Mouse (Mus musculus) embryonic stem cell, embryonic (primary cell): ENCODE measurements around the gene Adh1.

Experiments
- CTCF ChIA-PET, 4 experiments: fragments of 300-600 bp in 2 of 4; fragments of 350-600 bp in 2 of 4; sonication (Branson Sonifier 250); formaldehyde crosslinking; loops; one replicate each; lab custom pipeline; 2022; ENCODE audit warnings: inconsistent platforms in 2 of 4; lab: Charles Lee
- POLR2A ChIA-PET, 4 experiments: fragments of 300-600 bp in 2 of 4; fragments of 350-600 bp in 2 of 4; sonication (Branson Sonifier 250); formaldehyde crosslinking; loops; one replicate each; lab custom pipeline; 2022; ENCODE audit warnings: antibody characterized with exemption in 4 of 4, inconsistent platforms in 1 of 4; lab: Charles Lee

Adh1 gene

GRCm38 (mm10) chr3:138305486-138306289 is 44.9 kb downstream of the Adh1 start:
- POLR2A ChIA-PET: no interaction called here
- CTCF ChIA-PET: interaction anchor here in 1 of 4 experiments (0.7 kb wide), 1 partner anchor 49 kb away, joined by 6 read pairs; no protein-coding TSS in a partner anchor

GRCm38 (mm10) chr3:138306290-138306683 is 45.5 kb downstream of the Adh1 start:
- POLR2A ChIA-PET: no interaction called here
- CTCF ChIA-PET: interaction anchor here in 1 of 4 experiments (0.7 kb wide), 1 partner anchor 49 kb away, joined by 6 read pairs; no protein-coding TSS in a partner anchor

GRCm38 (mm10) chr3:138309910-138310309 is 49.1 kb downstream of the Adh1 start:
- POLR2A ChIA-PET: no interaction called here

GRCm38 (mm10) chr3:138311015-138311414 is 50.2 kb downstream of the Adh1 start:
- CTCF ChIA-PET: interaction anchor here in 3 of 4 experiments (0.6 to 1.8 kb wide), 12 partner anchors 8 to 320 kb away, joined by 3 to 26 read pairs (median 4); no protein-coding TSS in a partner anchor
- POLR2A ChIA-PET: interaction anchor here in 2 of 4 experiments (0.6 to 0.8 kb wide), 3 partner anchors 129 to 497 kb away, joined by 3 to 4 read pairs (median 3); no protein-coding TSS in a partner anchor

More at GRCm38 (mm10) chr3:138309910-138310309, 49.1 kb downstream of the Adh1 start:
- CTCF ChIA-PET: interaction anchor here in 3 of 4 experiments (1.2 to 1.8 kb wide), 3 partner anchors 111 to 112 kb away, joined by 3 to 8 read pairs (median 4); no protein-coding TSS in a partner anchor

- ChIA-PET CTCF (interaction anchor here in 1 of 4 experiments (1.5 kb wide), 1 partner anchor 115 kb away, joined by 3 read pairs; no protein-coding TSS in a partner anchor), POLR2A (no interaction called here)
These were observed 52.2 kb downstream of the Adh1 start, which contains the start of gene Adh6a for GRCm38 (mm10) chr3:138312965-138313364. Adh6a (plus strand) TSS chr3:138313286.

- ChIA-PET POLR2A (interaction anchor here in 1 of 4 experiments (0.6 kb wide), 1 partner anchor 76 kb away, joined by 6 read pairs; no protein-coding TSS in a partner anchor), CTCF (no interaction called here)
These were observed 56.2 kb downstream of the Adh1 start for GRCm38 (mm10) chr3:138316908-138317472.

- CTCF ChIA-PET: no interaction called here
- POLR2A ChIA-PET: no interaction called here
These were observed 64.2 kb downstream of the Adh1 start for GRCm38 (mm10) chr3:138325001-138325400.

GRCm38 (mm10) chr3:138325466-138325865 is 64.7 kb downstream of the Adh1 start:
- ChIA-PET POLR2A (no interaction called here), CTCF (no interaction called here)

- ChIA-PET POLR2A (no interaction called here), CTCF (no interaction called here)
These were observed 73.1 kb downstream of the Adh1 start for GRCm38 (mm10) chr3:138333910-138334309.

- CTCF ChIA-PET: no interaction called here
- POLR2A ChIA-PET: no interaction called here
These were observed 73.5 kb downstream of the Adh1 start for GRCm38 (mm10) chr3:138334320-138334719.

- ChIA-PET POLR2A (no interaction called here), CTCF (no interaction called here)
These were observed 74.8 kb downstream of the Adh1 start for GRCm38 (mm10) chr3:138335566-138335965.

GRCm38 (mm10) chr3:138336104-138336754 is 75.4 kb downstream of the Adh1 start:
- POLR2A ChIA-PET: no interaction called here
- CTCF ChIA-PET: no interaction called here
